Mouse (Mus musculus) MEL (cell line): ENCODE data around the gene Abcc1.

Experiments used
- CHD1 ChIP-seq: IDR thresholded peaks from 2 replicates; pipeline ENCODE4 v1.6.1; 2012; ENCODE audit warnings: low read depth, mild to moderate bottlenecking, inconsistent platforms, low read length, improper control_type of control experiment
- CTCF ChIP-seq, 3 experiments: IDR thresholded peaks in 2 of 3; conservative IDR thresholded peaks in 1 of 3; 2 replicates each; pipeline ENCODE4 v1.5.1; 2011 to 2012; ENCODE audit warnings: low read length in 3 of 3, low read depth in 2 of 3, mild to moderate bottlenecking in 2 of 3, improper control_type of control experiment in 1 of 3, inconsistent platforms in 1 of 3, mixed read lengths in 1 of 3, moderate library complexity in 1 of 3; ENCODE audit not compliant: control insufficient read depth in 1 of 3, insufficient read depth in 1 of 3, poor library complexity in 1 of 3, severe bottlenecking in 1 of 3
- ELF1 ChIP-seq: IDR thresholded peaks from 2 replicates; pipeline ENCODE4 v1.6.1; 2014; ENCODE audit warnings: low read depth, mild to moderate bottlenecking, inconsistent platforms, low read length, improper control_type of control experiment, moderate library complexity
- EP300 ChIP-seq, 2 experiments: IDR thresholded peaks; 2 replicates each; pipeline ENCODE4 v1.6.1; 2011; ENCODE audit warnings: improper control_type of control experiment in 2 of 2, low read length in 2 of 2, low read depth in 1 of 2, mild to moderate bottlenecking in 1 of 2
- ETS1 ChIP-seq: IDR thresholded peaks from 2 replicates; pipeline ENCODE4 v1.6.1; 2012; ENCODE audit warnings: low read depth, mild to moderate bottlenecking, inconsistent platforms, low read length, improper control_type of control experiment, moderate library complexity
- GATA1 ChIP-seq: IDR thresholded peaks from 2 replicates; pipeline ENCODE4 v1.6.1; 2011; ENCODE audit warnings: low read depth, low read length, improper control_type of control experiment
- MAX ChIP-seq: IDR thresholded peaks from 2 replicates; pipeline ENCODE4 v1.6.1; 2011; ENCODE audit warnings: low read length, improper control_type of control experiment
- MXI1 ChIP-seq: IDR thresholded peaks from 2 replicates; pipeline ENCODE4 v1.6.1; 2011; ENCODE audit warnings: mild to moderate bottlenecking, low read depth, low read length, improper control_type of control experiment
- POLR2A ChIP-seq, 2 experiments: IDR thresholded peaks; 2 replicates each; pipeline ENCODE4 v1.6.1; 2011 to 2012; ENCODE audit warnings: low read length in 2 of 2, mild to moderate bottlenecking in 2 of 2, control low read depth in 1 of 2, improper control_type of control experiment in 1 of 2, low read depth in 1 of 2, moderate library complexity in 1 of 2; ENCODE audit not compliant: control insufficient read depth in 1 of 2, insufficient read depth in 1 of 2, poor library complexity in 1 of 2
- RCOR1 ChIP-seq: IDR thresholded peaks from 2 replicates; pipeline ENCODE4 v1.6.1; 2012; ENCODE audit warnings: low read depth, mild to moderate bottlenecking, inconsistent platforms, low read length, improper control_type of control experiment
- SMC3 ChIP-seq: IDR thresholded peaks from 2 replicates; pipeline ENCODE4 v1.6.1; 2011; ENCODE audit warnings: low read depth, low read length, improper control_type of control experiment
- TCF12 ChIP-seq: IDR thresholded peaks from 2 replicates; pipeline ENCODE4 v1.6.1; 2014; ENCODE audit warnings: low read depth, mild to moderate bottlenecking, inconsistent platforms, low read length, improper control_type of control experiment, moderate library complexity
- USF2 ChIP-seq, 2 experiments: IDR thresholded peaks; 2 replicates each; pipeline ENCODE4 v1.6.1; 2011 to 2012; ENCODE audit warnings: improper control_type of control experiment in 2 of 2, low read length in 2 of 2, borderline replicate concordance in 1 of 2, inconsistent platforms in 1 of 2, low read depth in 1 of 2, mild to moderate bottlenecking in 1 of 2; ENCODE audit not compliant: insufficient read depth in 1 of 2
- ZKSCAN1 ChIP-seq: IDR thresholded peaks from 2 replicates; pipeline ENCODE4 v1.6.1; 2012; ENCODE audit warnings: low read depth, mild to moderate bottlenecking, inconsistent platforms, low read length, improper control_type of control experiment, moderate library complexity

- TF ChIP-seq CTCF (IDR thresholded peaks at IDR 0.05 in 2 of 3, conservative IDR thresholded peaks at IDR 0.05 in 1 of 3; ENCODE audit: control insufficient read depth in 1 of 3, insufficient read depth in 1 of 3, low read depth in 2 of 3, low read length in 3 of 3, poor library complexity in 1 of 3, severe bottlenecking in 1 of 3) (no peak), ETS1 (no peak), RCOR1 (no peak), MAX (no peak), GATA1 (no peak), EP300 (IDR thresholded peaks at IDR 0.05; ENCODE audit: low read depth in 1 of 2, low read length in 2 of 2) (no peak), POLR2A (IDR thresholded peaks at IDR 0.05; ENCODE audit: control insufficient read depth in 1 of 2, insufficient read depth in 1 of 2, low read depth in 1 of 2, low read length in 2 of 2, poor library complexity in 1 of 2) (no peak), ZKSCAN1 (no peak), CHD1 (no peak), TCF12 (no peak), MXI1 (no peak), ELF1 (no peak), USF2 (IDR thresholded peaks at IDR 0.05; ENCODE audit: borderline replicate concordance in 1 of 2, insufficient read depth in 1 of 2, low read depth in 1 of 2, low read length in 2 of 2) (no peak), SMC3 (no peak)
Observed at GRCm38 (mm10) chr16:14476701-14477400, 115.5 kb downstream of the Abcc1 start.
